Mouse (Mus musculus): ENCODE results near the gene Cyth1. TPM values are rescaled to one million over a fixed set of nuclear protein-coding genes. Genes with fewer than 3 reads are reported as not detected.

Cyth1 gene
- polyA plus RNA-seq, 1 experiment = 16.1 TPM

GRCm38 (mm10) chr11:118197508-118198295, 50.7 kb downstream of the Cyth1 start:
- Histone ChIP-seq H3K4me2 (ENCODE audit: low read depth) (no peak overlapping the region), H3ac (ENCODE audit: control insufficient read depth, insufficient read length) (no peak overlapping the region), H3K4me3 (no peak overlapping the region), H3K36me3 (ENCODE audit: control insufficient read depth, insufficient read depth) (no peaks in the 10 kb centered on the region), H3K79me2 (ENCODE audit: control insufficient read depth, insufficient read depth) (peaks cover 32% of the 10 kb centered on the region), H3K27me3 (ENCODE audit: control insufficient read depth, insufficient read depth, insufficient read length) (no peaks in the 10 kb centered on the region)
- TF ChIP-seq E2F4 (IDR thresholded peaks at IDR 0.05; ENCODE audit: insufficient read depth) (no peak), TCF12 (IDR thresholded peaks at IDR 0.05; ENCODE audit: insufficient read depth, poor library complexity, severe bottlenecking) (no peak), POLR2A (IDR thresholded peaks at IDR 0.05; ENCODE audit: insufficient read length, low read depth) (no peak), CEBPB (IDR thresholded peaks at IDR 0.05; ENCODE audit: insufficient read depth, poor library complexity, severe bottlenecking) (no peak), SRF (IDR thresholded peaks at IDR 0.05; ENCODE audit: control insufficient read depth, insufficient read length, low read depth) (no peak), MAX (IDR thresholded peaks at IDR 0.05; ENCODE audit: low read depth) (no peak), MYOG (IDR thresholded peaks at IDR 0.05; ENCODE audit: control insufficient read depth in 1 of 3, insufficient read depth in 1 of 3, insufficient read length in 2 of 3, low read depth in 2 of 3) (no peak), MYOD1 (IDR thresholded peaks at IDR 0.05; ENCODE audit: control insufficient read depth in 1 of 3, insufficient read length in 2 of 3, low read depth in 2 of 3) (no peak), POLR2AphosphoS2 (IDR thresholded peaks at IDR 0.05; ENCODE audit: insufficient read length, low read depth) (no peak)

- H3K27me3 ChIP-seq (ENCODE audit: control insufficient read depth, insufficient read depth, insufficient read length) = no peaks in the 10 kb centered on the region
- no peak for TF ChIP-seq MYOG (IDR thresholded peaks at IDR 0.05; ENCODE audit: control insufficient read depth in 1 of 3, insufficient read depth in 1 of 3, insufficient read length in 2 of 3, low read depth in 2 of 3)
- no peak for TF ChIP-seq SRF (IDR thresholded peaks at IDR 0.05; ENCODE audit: control insufficient read depth, insufficient read length, low read depth)
- no peak for TF ChIP-seq USF1 (IDR thresholded peaks at IDR 0.05; ENCODE audit: low read depth)
- TF ChIP-seq POLR2A (IDR thresholded peaks at IDR 0.05; ENCODE audit: insufficient read length, low read depth) = no peak
- H3ac ChIP-seq (ENCODE audit: control insufficient read depth, insufficient read length) = no peak overlapping the region
- peaks cover 32% of the 10 kb centered on the region for H3K79me2 ChIP-seq (ENCODE audit: control insufficient read depth, insufficient read depth)
- H3K4me3 ChIP-seq = no peak overlapping the region
- peaks cover 4% of the 10 kb centered on the region for H3K36me3 ChIP-seq (ENCODE audit: control insufficient read depth, insufficient read depth)
- no peak overlapping the region for H3K4me2 ChIP-seq (ENCODE audit: low read depth)
Observed at GRCm38 (mm10) chr11:118196824-118197388, 51.5 kb downstream of the Cyth1 start.

GRCm38 (mm10) chr11:118193390-118194147, 54.8 kb downstream of the Cyth1 start:
- peaks cover 14% of the 10 kb centered on the region for H3K79me2 ChIP-seq (ENCODE audit: control insufficient read depth, insufficient read depth)
- H3ac ChIP-seq (ENCODE audit: control insufficient read depth, insufficient read length) = no peak overlapping the region
- H3K4me2 ChIP-seq (ENCODE audit: low read depth) = peak overlapping the region; percentile 65
- H3K27me3 ChIP-seq (ENCODE audit: control insufficient read depth, insufficient read depth, insufficient read length) = no peaks in the 10 kb centered on the region
- H3K4me3 ChIP-seq = no peak overlapping the region
- TF ChIP-seq MYOG (IDR thresholded peaks at IDR 0.05; ENCODE audit: control insufficient read depth in 1 of 3, insufficient read depth in 1 of 3, insufficient read length in 2 of 3, low read depth in 2 of 3) (peak in 1 of 3 experiments; percentile 32), TCF3 (IDR thresholded peaks at IDR 0.05; ENCODE audit: insufficient read length, low read depth) (no peak), E2F4 (IDR thresholded peaks at IDR 0.05; ENCODE audit: insufficient read depth) (no peak), CEBPB (IDR thresholded peaks at IDR 0.05; ENCODE audit: insufficient read depth, poor library complexity, severe bottlenecking) (no peak), USF1 (IDR thresholded peaks at IDR 0.05; ENCODE audit: low read depth) (no peak)
- H3K36me3 ChIP-seq (ENCODE audit: control insufficient read depth, insufficient read depth) = peaks cover 14% of the 10 kb centered on the region

GRCm38 (mm10) chr11:118192973-118193372, 55.4 kb downstream of the Cyth1 start:
- H3K79me2 ChIP-seq (ENCODE audit: control insufficient read depth, insufficient read depth) = peaks cover 11% of the 10 kb centered on the region
- H3ac ChIP-seq (ENCODE audit: control insufficient read depth, insufficient read length) = no peak overlapping the region
- H3K4me2 ChIP-seq (ENCODE audit: low read depth) = peak overlapping the region; percentile 65
- H3K27me3 ChIP-seq (ENCODE audit: control insufficient read depth, insufficient read depth, insufficient read length) = no peaks in the 10 kb centered on the region
- H3K4me3 ChIP-seq = no peak overlapping the region
- no peak for TF ChIP-seq TCF3 (IDR thresholded peaks at IDR 0.05; ENCODE audit: insufficient read length, low read depth)
- no peak for TF ChIP-seq MYOD1 (IDR thresholded peaks at IDR 0.05; ENCODE audit: control insufficient read depth in 1 of 3, insufficient read length in 2 of 3, low read depth in 2 of 3)
- TF ChIP-seq E2F4 (IDR thresholded peaks at IDR 0.05; ENCODE audit: insufficient read depth) = no peak
- no peak for TF ChIP-seq USF1 (IDR thresholded peaks at IDR 0.05; ENCODE audit: low read depth)
- TF ChIP-seq MYOG (IDR thresholded peaks at IDR 0.05; ENCODE audit: control insufficient read depth in 1 of 3, insufficient read depth in 1 of 3, insufficient read length in 2 of 3, low read depth in 2 of 3) = no peak
- TF ChIP-seq SRF (IDR thresholded peaks at IDR 0.05; ENCODE audit: control insufficient read depth, insufficient read length, low read depth) = no peak
- no peak for TF ChIP-seq POLR2AphosphoS2 (IDR thresholded peaks at IDR 0.05; ENCODE audit: insufficient read length, low read depth)
- no peak for TF ChIP-seq TCF12 (IDR thresholded peaks at IDR 0.05; ENCODE audit: insufficient read depth, poor library complexity, severe bottlenecking)
- TF ChIP-seq CEBPB (IDR thresholded peaks at IDR 0.05; ENCODE audit: insufficient read depth, poor library complexity, severe bottlenecking) = no peak
- TF ChIP-seq POLR2A (IDR thresholded peaks at IDR 0.05; ENCODE audit: insufficient read length, low read depth) = no peak
- TF ChIP-seq REST (IDR thresholded peaks at IDR 0.05; ENCODE audit: insufficient read depth, insufficient read length) = no peak
- TF ChIP-seq MAX (IDR thresholded peaks at IDR 0.05; ENCODE audit: low read depth) = no peak
- peaks cover 16% of the 10 kb centered on the region for H3K36me3 ChIP-seq (ENCODE audit: control insufficient read depth, insufficient read depth)

Measured in myocyte (in vitro differentiated cells).